Mouse (Mus musculus): Measurements from ENCODE around the gene Dohh. TPM values are rescaled to one million over a fixed set of nuclear protein-coding genes. Genes with fewer than 3 reads are reported as not detected.

Dohh gene
- total and polyA plus RNA-seq, 2 experiments from 2014 or later = 114 to 146 TPM

DNA sequence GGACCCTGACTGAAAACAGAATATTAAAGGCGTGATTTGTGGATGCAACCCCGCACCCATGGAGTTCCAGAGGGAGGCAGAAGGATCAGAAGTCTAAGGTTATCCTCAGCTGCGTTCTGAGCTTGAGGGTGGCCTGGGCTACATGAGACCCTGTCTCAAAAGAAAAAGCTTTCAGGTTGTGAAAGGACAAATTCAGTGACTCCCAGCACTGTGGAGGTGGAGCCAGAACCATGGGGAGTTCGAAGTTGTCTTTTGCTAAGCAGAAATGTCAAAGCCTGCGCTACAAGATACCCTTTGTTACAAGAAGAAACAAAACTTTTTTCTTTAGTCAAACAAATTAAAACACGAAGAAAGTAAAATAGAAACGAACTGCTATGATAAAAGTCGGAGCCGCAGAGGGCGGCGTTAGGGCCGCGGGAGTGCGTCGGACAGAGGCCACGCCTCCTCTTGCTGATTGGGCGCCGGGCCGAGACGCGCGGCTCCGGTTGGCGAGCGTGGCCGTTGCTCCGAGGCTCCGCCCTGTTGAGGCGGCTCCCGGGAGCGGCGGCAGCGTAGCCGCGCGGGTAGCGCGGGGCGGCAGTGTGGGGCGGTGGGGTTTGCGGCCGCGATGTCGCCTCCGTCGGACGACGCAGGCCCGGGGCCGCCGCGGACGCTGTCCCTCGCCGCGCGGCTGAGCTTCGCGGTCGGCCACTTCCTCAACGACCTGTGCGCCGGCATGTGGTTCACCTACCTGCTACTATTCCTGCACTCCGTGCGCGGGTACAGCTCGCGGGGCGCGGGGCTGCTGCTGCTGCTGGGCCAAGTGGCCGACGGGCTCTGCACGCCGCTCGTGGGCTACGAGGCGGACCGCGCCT, 27.0 kb upstream of the Dohh start, which contains the start of gene Mfsd12:
Mfsd12 (plus strand) TSS at position 501 of the 854 bp plus-strand sequence.
- Histone ChIP-seq H3K9ac (replicated peaks; ENCODE audit: low read length) (peak within 1 kb of the TSS; percentile 71), H3K9me3 (ENCODE audit: low read length) (no peaks in the 10 kb centered on the region), H3K4me1 (ENCODE audit: insufficient read depth, low read length) (peaks cover 10% of the 10 kb centered on the region; the same call in 1 of the 2 replicates), H3K27me3 (ENCODE audit: insufficient read depth, low read length) (no peaks in the 10 kb centered on the region), H3K27ac (peak within 1 kb of the TSS; percentile 32; the same call in 1 of the 2 replicates), H3K4me3 (ENCODE audit: low read length) (peak within 1 kb of the TSS; percentile 73), H3K36me3 (ENCODE audit: insufficient read depth, low read length) (no peaks in the 10 kb centered on the region), H3K4me2 (ENCODE audit: low read depth, low read length) (peak within 1 kb of the TSS; percentile 91)
- TF ChIP-seq CTCF (IDR thresholded peaks at IDR 0.05; ENCODE audit: low read depth) = no peak
- ATAC-seq (peak; percentile 94), DNase-seq (ENCODE audit: low spot score) (peak; percentile 96)
- WGBS = 2% methylated on average over 79 of the region's 79 CpGs

- no peaks in the 10 kb centered on the region for H3K36me3 ChIP-seq (ENCODE audit: insufficient read depth, low read length)
- no peak for DNase-seq (ENCODE audit: low spot score)
- WGBS = 29% methylated on average over 4 of the region's 4 CpGs
- no peak for TF ChIP-seq CTCF (IDR thresholded peaks at IDR 0.05; ENCODE audit: low read depth)
- H3K4me2 ChIP-seq (ENCODE audit: low read depth, low read length) = peak overlapping the region; percentile 91
- H3K9me3 ChIP-seq (ENCODE audit: low read length) = no peaks in the 10 kb centered on the region
- no peaks in the 10 kb centered on the region for H3K27me3 ChIP-seq (ENCODE audit: insufficient read depth, low read length)
- H3K9ac ChIP-seq (replicated peaks; ENCODE audit: low read length) = peak overlapping the region; percentile 71
- H3K4me3 ChIP-seq (ENCODE audit: low read length) = peak overlapping the region; percentile 73
- 0 out of 2 replicates have a peak overlapping the region, but pooled peaks have one; percentile 32 for H3K27ac ChIP-seq
- H3K4me1 ChIP-seq (ENCODE audit: insufficient read depth, low read length) = peaks cover 10% of the 10 kb centered on the region; the same call in 1 of the 2 replicates
- ATAC-seq = no peak
These were observed 26.0 kb upstream of the Dohh start for GRCm38 (mm10) chr10:81358209-81358608.

GRCm38 (mm10) chr10:81358841-81359240, 25.4 kb upstream of the Dohh start:
- ATAC-seq = no peak
- WGBS = 63% methylated on average over 1 of the region's 1 CpGs
- H3K27me3 ChIP-seq (ENCODE audit: insufficient read depth, low read length) = no peaks in the 10 kb centered on the region
- H3K4me1 ChIP-seq (ENCODE audit: insufficient read depth, low read length) = peaks cover 10% of the 10 kb centered on the region; the same call in 1 of the 2 replicates
- peak overlapping the region; percentile 91 for H3K4me2 ChIP-seq (ENCODE audit: low read depth, low read length)
- no peaks in the 10 kb centered on the region for H3K9me3 ChIP-seq (ENCODE audit: low read length)
- no peak overlapping the region for H3K27ac ChIP-seq
- peak overlapping the region; percentile 71; the same call in 1 of the 2 replicates for H3K9ac ChIP-seq (replicated peaks; ENCODE audit: low read length)
- no peak overlapping the region for H3K4me3 ChIP-seq (ENCODE audit: low read length)
- DNase-seq (ENCODE audit: low spot score) = no peak
- TF ChIP-seq CTCF (IDR thresholded peaks at IDR 0.05; ENCODE audit: low read depth) = no peak
- H3K36me3 ChIP-seq (ENCODE audit: insufficient read depth, low read length) = no peaks in the 10 kb centered on the region

- ATAC-seq = no peak
- Histone ChIP-seq H3K27ac (no peak overlapping the region), H3K27me3 (ENCODE audit: insufficient read depth, low read length) (no peaks in the 10 kb centered on the region), H3K4me1 (ENCODE audit: insufficient read depth, low read length) (peaks cover 16% of the 10 kb centered on the region; the same call in 1 of the 2 replicates), H3K9ac (replicated peaks; ENCODE audit: low read length) (no peak overlapping the region), H3K4me3 (ENCODE audit: low read length) (no peak overlapping the region), H3K9me3 (ENCODE audit: low read length) (no peaks in the 10 kb centered on the region), H3K4me2 (ENCODE audit: low read depth, low read length) (no peak overlapping the region), H3K36me3 (ENCODE audit: insufficient read depth, low read length) (no peaks in the 10 kb centered on the region)
- DNase-seq (ENCODE audit: low spot score) = no peak
- no peak for TF ChIP-seq CTCF (IDR thresholded peaks at IDR 0.05; ENCODE audit: low read depth)
- 72% methylated on average over 8 of the region's 8 CpGs for WGBS
These were observed 23.5 kb upstream of the Dohh start for GRCm38 (mm10) chr10:81360721-81361120.

DNA sequence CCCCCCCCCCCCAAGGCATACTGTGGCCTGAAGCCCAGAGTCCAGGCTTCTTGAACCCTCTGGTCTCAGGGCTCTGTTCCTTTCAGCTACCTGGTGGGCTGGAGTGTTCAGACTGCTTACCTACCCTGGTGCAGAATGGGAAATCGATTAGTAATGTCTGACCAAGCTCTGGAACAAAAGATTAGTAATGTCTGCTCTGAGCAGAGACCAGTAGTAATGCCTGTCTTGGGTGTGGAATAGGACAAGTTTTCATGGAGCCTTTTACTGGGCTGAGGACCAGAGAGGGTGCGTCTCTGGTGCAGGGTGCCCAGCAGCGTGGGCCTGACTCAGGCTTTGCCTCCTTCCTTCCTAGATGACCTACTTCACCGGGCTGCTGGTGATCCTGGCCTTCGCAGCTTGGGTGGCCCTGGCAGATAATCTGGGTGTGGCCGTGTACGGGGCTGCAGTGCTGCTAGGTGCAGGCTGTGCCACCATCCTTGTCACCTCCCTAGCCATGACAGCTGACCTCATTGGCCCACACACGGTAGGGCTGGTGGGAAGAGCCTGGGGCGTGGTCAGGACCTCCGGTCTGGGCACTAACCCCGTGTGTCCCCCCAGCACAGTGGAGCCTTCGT, 21.8 kb upstream of the Dohh start:
- ATAC-seq (no peak), DNase-seq (ENCODE audit: low spot score) (no peak)
- H3K27ac ChIP-seq = no peak overlapping the region
- H3K9me3 ChIP-seq (ENCODE audit: low read length) = no peaks in the 10 kb centered on the region
- H3K4me1 ChIP-seq (ENCODE audit: insufficient read depth, low read length) = peaks cover 11% of the 10 kb centered on the region; the same call in 1 of the 2 replicates
- no peak overlapping the region for H3K4me3 ChIP-seq (ENCODE audit: low read length)
- H3K9ac ChIP-seq (replicated peaks; ENCODE audit: low read length) = no peak overlapping the region
- no peaks in the 10 kb centered on the region for H3K27me3 ChIP-seq (ENCODE audit: insufficient read depth, low read length)
- peaks cover 8% of the 10 kb centered on the region for H3K36me3 ChIP-seq (ENCODE audit: insufficient read depth, low read length)
- TF ChIP-seq CTCF (IDR thresholded peaks at IDR 0.05; ENCODE audit: low read depth) = no peak
- no peak overlapping the region for H3K4me2 ChIP-seq (ENCODE audit: low read depth, low read length)
- 81% methylated on average over 12 of the region's 12 CpGs for WGBS

DNA sequence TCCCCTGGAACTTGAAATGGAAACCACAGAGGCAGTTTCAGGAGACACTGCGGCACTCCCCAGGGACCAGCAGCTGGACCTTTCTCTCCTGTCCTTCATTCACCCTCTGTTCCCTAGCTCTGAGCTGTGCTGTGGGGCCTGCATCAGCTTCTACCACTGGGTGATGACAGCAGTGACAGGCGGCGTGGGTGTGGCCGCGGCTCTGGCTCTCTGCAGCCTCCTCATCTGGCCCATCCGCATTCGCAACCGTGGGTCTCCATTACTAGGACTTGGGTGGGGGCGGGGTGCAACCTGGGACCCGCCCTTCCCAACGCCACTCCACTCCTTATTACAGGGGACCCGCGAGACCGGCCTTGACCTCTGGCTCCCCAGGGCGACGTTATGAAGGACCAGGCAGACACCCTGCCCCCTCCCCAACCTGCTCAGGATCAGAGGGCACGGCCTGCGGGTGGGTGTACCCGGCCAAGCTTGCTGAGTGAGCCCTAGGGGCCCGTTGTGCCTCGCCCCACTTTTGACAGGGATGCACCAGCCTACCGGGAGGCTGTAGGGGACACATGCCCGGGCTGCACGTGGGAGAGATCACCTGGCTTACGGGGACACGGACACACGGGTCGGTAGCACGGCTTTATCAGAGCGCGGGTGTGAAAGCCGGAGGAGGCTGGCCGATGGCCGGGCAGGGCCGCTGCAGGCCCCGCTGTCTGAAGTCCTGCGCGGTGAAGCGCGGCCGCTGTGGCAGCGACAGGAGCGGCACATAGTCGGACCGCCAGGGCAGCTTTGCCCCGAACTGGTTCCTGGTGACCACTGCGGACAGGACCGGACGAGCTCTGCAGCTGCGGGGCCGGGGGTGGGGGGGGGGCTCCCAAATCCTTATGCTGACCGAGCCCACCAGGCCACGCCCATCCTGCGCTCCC, 20.5 kb upstream of the Dohh start:
- WGBS = 17% methylated on average over 54 of the region's 54 CpGs
- no peak overlapping the region for H3K27ac ChIP-seq
- 0 out of 2 replicates have a peak overlapping the region, but pooled peaks have one; percentile 28 for H3K9ac ChIP-seq (replicated peaks; ENCODE audit: low read length)
- H3K4me1 ChIP-seq (ENCODE audit: insufficient read depth, low read length) = 0 out of 2 replicates have a peak, but pooled peaks cover 5% of the 10 kb centered on the region
- H3K9me3 ChIP-seq (ENCODE audit: low read length) = no peaks in the 10 kb centered on the region
- H3K4me2 ChIP-seq (ENCODE audit: low read depth, low read length) = peak overlapping the region; percentile 43
- peak overlapping the region; percentile 13; the same call in 1 of the 2 replicates for H3K4me3 ChIP-seq (ENCODE audit: low read length)
- peaks cover 21% of the 10 kb centered on the region for H3K36me3 ChIP-seq (ENCODE audit: insufficient read depth, low read length)
- ATAC-seq (0 out of 2 replicates have a peak, but pooled peaks have one; percentile 3), DNase-seq (ENCODE audit: low spot score) (no peak)
- no peaks in the 10 kb centered on the region for H3K27me3 ChIP-seq (ENCODE audit: insufficient read depth, low read length)
- TF ChIP-seq CTCF (IDR thresholded peaks at IDR 0.05; ENCODE audit: low read depth) = no peak

Measured in hindbrain, postnatal 0 days (tissue).